Mouse (Mus musculus) neural tube, embryonic 12.5 days (tissue): Measurements from ENCODE around the gene Tmem229a. TPM values are rescaled to one million over a fixed set of nuclear protein-coding genes. Genes with fewer than 3 reads are reported as not detected.

Source experiments
- ATAC-seq: fragments of 200-750 bp; cut with Nextera tagmentation; 2 replicates; pipeline ENCODE4 v1.8.0; 2017; ENCODE audit warnings: low read depth, mild to moderate bottlenecking, moderate TSS enrichment, moderate library complexity; ENCODE audit not compliant: low FRiP score
- H3K27ac ChIP-seq: fragments of 300-500 bp; sonication (generic); 2 replicates; pipeline ENCODE4 v1.5.1; 2016
- H3K27me3 ChIP-seq: fragments of 300-500 bp; sonication (generic); replicated peaks from 2 replicates; pipeline ENCODE4 v1.6.1; 2016; ENCODE audit warnings: mild to moderate bottlenecking
- H3K36me3 ChIP-seq: fragments of 300-500 bp; sonication (generic); 2 replicates; pipeline ENCODE4 v1.6.1; 2016; ENCODE audit warnings: mild to moderate bottlenecking
- H3K4me1 ChIP-seq: fragments of 300-500 bp; sonication (generic); 2 replicates; pipeline ENCODE4 v1.6.1; 2016
- H3K4me2 ChIP-seq: fragments of 300-500 bp; sonication (generic); replicated peaks from 2 replicates; pipeline ENCODE4 v1.6.1; 2016; ENCODE audit warnings: mild to moderate bottlenecking
- H3K4me3 ChIP-seq: fragments of 300-500 bp; sonication (generic); 2 replicates; pipeline ENCODE4 v1.5.1; 2016
- H3K9ac ChIP-seq: fragments of 300-500 bp; sonication (generic); 2 replicates; pipeline ENCODE4 v1.6.1; 2016; ENCODE audit warnings: mild to moderate bottlenecking
- H3K9me3 ChIP-seq: fragments of 300-500 bp; sonication (generic); 2 replicates; pipeline ENCODE4 v1.6.1; 2016; ENCODE audit warnings: mild to moderate bottlenecking
- WGBS: fragments of 180-500 bp; shearing (Covaris S2); methylation state at CpG from one replicate; pipeline ENCODE4 v1.1.7; 2016; 5-methylcytosine and 5-hydroxymethylcytosine counted together
- polyA plus RNA-seq: library from polyadenylated mRNA; unstranded; fragments of >200 nt; fragmentation: Nextera tagmentation; extraction: Ambion mirVana; gene quantifications from 2 replicates; pipeline ENCODE4 v1.2.1, GENCODE M21; 2016

Gene Tmem229a
- 2.0 and 2.8 TPM in 2 replicates for polyA plus RNA-seq

DNA sequence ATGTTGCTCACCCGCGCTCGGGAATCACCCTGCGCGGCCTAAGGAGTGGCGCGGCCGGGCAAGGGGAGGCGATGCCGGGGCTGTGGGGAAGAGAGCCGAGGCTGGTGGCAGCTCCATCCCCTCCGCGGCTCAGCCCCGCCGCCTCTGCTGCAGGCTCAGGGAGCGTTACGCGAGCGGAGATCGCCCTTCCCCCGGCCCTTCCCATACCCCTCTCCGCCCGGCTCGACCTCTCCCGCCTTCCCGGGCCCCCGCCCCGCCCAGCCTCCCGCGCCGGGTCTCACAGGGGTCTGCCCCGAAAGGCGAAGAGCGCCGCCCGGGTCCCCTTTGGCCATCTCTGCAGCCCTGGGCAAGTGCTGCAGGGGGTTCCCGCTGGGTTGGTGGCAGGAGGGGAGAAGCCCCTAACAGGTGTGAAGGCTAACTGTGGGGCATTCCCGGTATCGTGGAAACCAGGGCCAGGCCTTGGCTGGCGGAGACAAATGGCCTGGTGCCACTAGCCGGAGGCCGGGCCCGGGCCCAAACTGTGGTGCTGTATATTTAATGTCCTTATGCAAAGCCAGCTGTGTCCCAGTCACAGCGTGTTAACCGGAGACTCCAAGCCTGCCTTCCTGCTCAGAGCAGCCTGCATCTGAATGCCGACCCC lies at the start of gene Tmem229a:
Gene Tmem229a (minus strand): TSS at position 352 of the 640 bp plus-strand sequence.
- Histone ChIP-seq H3K9ac (peak within 1 kb of the TSS; percentile 81), H3K4me1 (no peaks in the 10 kb centered on the region), H3K27me3 (no peaks in the 10 kb centered on the region), H3K27ac (peak within 1 kb of the TSS; percentile 42; the same call in 1 of the 2 replicates), H3K9me3 (no peaks in the 10 kb centered on the region), H3K36me3 (no peaks in the 10 kb centered on the region), H3K4me2 (peak within 1 kb of the TSS; percentile 93), H3K4me3 (peak within 1 kb of the TSS; percentile 64)
- peak; percentile 89 for ATAC-seq
- WGBS, result under 1% methylated on average over 45 of the region's 46 CpGs

DNA sequence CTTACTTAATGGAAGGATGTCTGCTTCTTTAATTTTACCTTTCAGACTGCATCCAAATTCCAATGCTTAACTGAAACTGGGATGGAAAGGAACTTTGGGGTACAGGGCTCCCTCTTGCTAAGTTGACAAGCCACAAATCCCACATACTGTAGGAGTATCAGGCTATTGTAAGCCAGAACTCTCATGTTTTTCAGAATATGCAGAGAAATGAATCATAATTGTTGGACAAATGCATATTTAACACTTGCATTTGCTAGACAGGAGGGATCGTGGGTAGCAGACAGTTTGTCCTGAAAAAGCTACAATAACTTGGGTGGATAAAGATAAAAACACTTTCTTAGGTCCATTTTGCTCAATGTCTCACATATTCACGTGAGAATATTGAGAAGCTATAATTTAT lies 37.7 kb upstream of the Tmem229a start:
- Histone ChIP-seq H3K36me3 (no peaks in the 10 kb centered on the region), H3K27me3 (no peaks in the 10 kb centered on the region), H3K4me2 (no peak overlapping the region), H3K27ac (no peak overlapping the region), H3K9ac (no peak overlapping the region), H3K4me3 (no peak overlapping the region), H3K4me1 (no peaks in the 10 kb centered on the region), H3K9me3 (no peaks in the 10 kb centered on the region)
- no peak for ATAC-seq
- WGBS, result 65% methylated on average over 2 of the region's 2 CpGs

DNA sequence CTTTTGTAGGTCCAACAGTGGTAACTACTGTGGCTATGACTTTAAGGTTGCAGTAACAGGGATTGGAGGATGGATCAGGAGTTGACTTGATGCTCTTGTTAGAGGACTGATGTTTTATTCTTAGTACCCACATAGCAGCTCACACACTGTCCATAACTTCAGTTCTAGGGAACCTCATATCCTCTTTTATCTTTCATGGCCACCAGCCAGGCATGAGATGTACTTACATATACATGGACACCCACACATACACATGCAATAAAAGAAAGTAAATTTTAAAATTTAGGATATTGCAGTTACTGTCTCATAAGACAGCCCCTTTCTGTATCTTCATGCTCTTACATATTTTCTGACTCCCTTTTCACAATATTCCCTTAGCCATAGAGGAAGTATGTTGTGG lies 33.7 kb upstream of the Tmem229a start:
- no peak overlapping the region for H3K4me3 ChIP-seq
- no peaks in the 10 kb centered on the region for H3K4me1 ChIP-seq
- no peaks in the 10 kb centered on the region for H3K9me3 ChIP-seq
- no peak overlapping the region for H3K9ac ChIP-seq
- H3K36me3 ChIP-seq, result no peaks in the 10 kb centered on the region
- no peak for ATAC-seq
- no peaks in the 10 kb centered on the region for H3K27me3 ChIP-seq
- no peak overlapping the region for H3K4me2 ChIP-seq
- H3K27ac ChIP-seq, result no peak overlapping the region

DNA sequence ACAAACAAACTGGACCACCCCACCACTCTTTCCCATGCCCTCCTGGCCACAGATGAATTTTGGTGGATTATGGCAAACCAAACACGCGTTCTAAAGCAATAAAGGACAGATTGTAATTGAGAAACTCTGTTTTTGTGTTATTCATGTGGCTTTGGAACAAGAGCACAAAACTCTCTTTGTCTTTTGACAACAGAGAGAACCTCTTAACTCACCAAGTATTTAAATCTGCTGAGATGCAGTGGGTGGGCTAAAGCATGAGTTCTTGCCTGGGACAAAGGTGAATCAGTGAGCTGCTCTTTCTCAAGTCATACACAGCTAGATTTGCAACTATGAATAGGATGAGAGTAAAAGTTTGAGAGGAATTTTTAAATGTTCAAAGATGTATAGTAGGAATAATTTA lies 20.1 kb upstream of the Tmem229a start:
- no peak for ATAC-seq
- Histone ChIP-seq H3K36me3 (no peaks in the 10 kb centered on the region), H3K9ac (no peak overlapping the region), H3K27me3 (no peaks in the 10 kb centered on the region), H3K4me1 (no peaks in the 10 kb centered on the region), H3K27ac (no peak overlapping the region), H3K4me2 (no peak overlapping the region), H3K9me3 (no peaks in the 10 kb centered on the region), H3K4me3 (no peak overlapping the region)
- WGBS, result 67% methylated on average over 2 of the region's 2 CpGs

DNA sequence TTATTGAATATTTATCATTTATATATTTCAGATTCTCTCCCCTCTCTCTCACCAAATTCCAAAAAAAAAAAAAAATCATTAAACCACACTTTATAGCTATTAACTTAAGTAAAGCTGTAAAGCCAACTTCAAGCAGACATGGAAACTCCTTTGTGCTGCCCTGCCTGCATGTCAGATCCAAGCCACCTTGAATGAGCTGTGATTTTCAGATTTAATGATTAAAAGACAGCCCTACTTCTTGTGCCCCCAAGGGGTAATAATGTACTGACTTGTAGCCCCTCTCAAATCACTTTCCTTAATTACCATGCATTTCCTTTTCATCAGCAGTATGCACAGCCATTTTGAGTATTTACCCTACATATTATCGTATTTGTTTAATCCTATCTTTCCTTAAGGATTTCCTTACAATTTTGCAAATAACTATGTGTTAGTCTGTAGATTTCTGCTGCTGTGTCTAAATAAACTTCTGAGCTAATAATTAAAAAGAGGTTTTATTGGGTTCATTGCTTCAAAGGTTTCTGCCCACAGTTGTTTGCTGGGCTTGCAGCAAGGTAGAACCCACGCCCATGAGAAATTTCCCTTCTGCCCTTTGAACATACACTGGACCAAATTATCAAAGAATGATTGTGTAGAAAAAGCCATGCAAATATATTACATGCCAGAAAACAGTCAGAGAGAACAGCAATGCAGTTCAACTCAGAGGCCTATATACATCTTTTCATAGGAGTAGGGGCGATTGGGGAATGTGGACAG lies 12.6 kb upstream of the Tmem229a start:
- no peak overlapping the region for H3K27ac ChIP-seq
- no peaks in the 10 kb centered on the region for H3K9me3 ChIP-seq
- no peaks in the 10 kb centered on the region for H3K4me1 ChIP-seq
- H3K36me3 ChIP-seq, result no peaks in the 10 kb centered on the region
- no peak overlapping the region for H3K4me2 ChIP-seq
- H3K9ac ChIP-seq, result no peak overlapping the region
- H3K4me3 ChIP-seq, result no peak overlapping the region
- no peaks in the 10 kb centered on the region for H3K27me3 ChIP-seq
- 84% methylated on average over 3 of the region's 3 CpGs for WGBS
- no peak for ATAC-seq

DNA sequence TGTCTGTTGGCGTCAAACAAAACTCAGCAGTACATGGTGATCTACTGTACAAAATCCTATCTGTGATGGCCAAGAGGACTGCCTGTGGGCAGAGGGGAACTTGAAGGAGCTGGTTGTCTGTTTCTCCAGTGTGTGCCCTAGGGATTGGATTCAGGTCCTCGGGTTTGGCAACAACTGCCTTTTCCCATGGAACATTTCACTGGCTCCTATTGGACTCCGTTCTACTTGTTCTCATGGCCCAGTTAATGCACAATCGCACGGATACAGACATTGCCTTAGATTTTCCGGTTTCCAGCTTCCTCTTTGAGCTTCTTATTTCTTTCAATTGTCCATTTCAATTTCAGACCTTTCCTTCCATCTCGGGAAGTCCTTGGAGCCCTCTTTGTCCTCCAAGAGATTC lies 11.6 kb upstream of the Tmem229a start:
- Histone ChIP-seq H3K4me3 (no peak overlapping the region), H3K27me3 (no peaks in the 10 kb centered on the region), H3K27ac (no peak overlapping the region), H3K9me3 (no peaks in the 10 kb centered on the region), H3K36me3 (no peaks in the 10 kb centered on the region), H3K4me1 (no peaks in the 10 kb centered on the region), H3K9ac (no peak overlapping the region), H3K4me2 (no peak overlapping the region)
- no peak for ATAC-seq
- 92% methylated on average over 7 of the region's 7 CpGs for WGBS

DNA sequence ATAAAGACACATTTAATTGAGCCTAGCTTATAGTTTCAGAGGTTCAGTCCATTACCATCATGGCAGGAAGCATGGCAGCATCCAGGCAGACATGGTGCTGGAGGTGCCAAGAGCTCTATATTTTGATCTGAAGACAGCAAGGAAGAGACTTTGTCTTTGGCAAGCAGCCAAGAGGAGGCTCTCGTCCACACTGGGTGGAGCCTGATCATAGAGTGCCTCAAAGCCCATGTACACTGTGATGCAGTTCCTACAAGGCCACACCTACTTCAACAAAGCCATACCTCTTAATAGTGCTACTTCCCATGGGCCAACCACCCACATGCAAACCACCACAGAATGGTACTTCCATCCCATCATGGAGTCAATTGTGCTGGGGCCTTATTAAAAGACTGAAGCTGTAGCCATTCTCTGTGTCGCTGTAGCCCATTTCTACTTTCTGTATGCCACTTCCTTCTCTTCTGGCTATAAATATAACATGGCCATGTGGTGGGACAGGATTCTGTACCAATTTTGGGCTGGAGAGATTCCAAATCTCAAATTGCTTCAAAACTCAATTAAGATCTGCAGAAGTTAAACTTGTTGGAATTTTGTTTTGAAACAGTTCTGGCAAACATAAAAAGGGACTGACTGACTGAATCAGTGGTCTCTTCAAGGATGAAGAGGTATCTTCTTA lies 10.0 kb upstream of the Tmem229a start:
- 76% methylated on average over 2 of the region's 2 CpGs for WGBS

DNA sequence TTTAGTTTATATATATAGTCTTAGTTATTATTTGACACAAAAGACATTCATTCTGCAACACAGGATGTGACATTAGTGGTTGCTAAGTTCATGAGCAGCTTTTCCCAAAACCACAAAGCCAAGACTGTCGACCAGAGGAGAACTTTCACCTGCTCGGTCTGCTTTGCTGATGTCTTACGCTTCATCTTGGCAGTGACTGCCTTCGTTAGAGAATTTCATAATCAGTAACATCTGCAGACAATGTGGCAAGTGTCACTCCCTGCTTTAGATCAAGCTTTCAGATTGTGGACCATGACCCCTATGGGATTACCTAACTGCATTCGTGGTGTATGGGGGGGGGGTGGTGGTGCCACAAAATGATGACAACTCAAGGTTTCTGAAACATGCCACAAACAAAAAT lies 7.7 kb upstream of the Tmem229a start:
- no peak overlapping the region for H3K4me3 ChIP-seq
- ATAC-seq, result no peak
- H3K36me3 ChIP-seq, result no peaks in the 10 kb centered on the region
- H3K27ac ChIP-seq, result no peak overlapping the region
- no peaks in the 10 kb centered on the region for H3K27me3 ChIP-seq
- no peak overlapping the region for H3K9ac ChIP-seq
- no peaks in the 10 kb centered on the region for H3K4me1 ChIP-seq
- no peaks in the 10 kb centered on the region for H3K9me3 ChIP-seq
- no peak overlapping the region for H3K4me2 ChIP-seq
- WGBS, result 88% methylated on average over 5 of the region's 5 CpGs

More for the DNA sequence above, 10.0 kb upstream of the Tmem229a start:
- Histone ChIP-seq H3K27me3 (no peaks in the 10 kb centered on the region), H3K36me3 (no peaks in the 10 kb centered on the region), H3K4me3 (no peak overlapping the region), H3K27ac (no peak overlapping the region), H3K4me1 (no peaks in the 10 kb centered on the region), H3K9me3 (no peaks in the 10 kb centered on the region), H3K4me2 (no peak overlapping the region), H3K9ac (no peak overlapping the region)
- ATAC-seq, result no peak

DNA sequence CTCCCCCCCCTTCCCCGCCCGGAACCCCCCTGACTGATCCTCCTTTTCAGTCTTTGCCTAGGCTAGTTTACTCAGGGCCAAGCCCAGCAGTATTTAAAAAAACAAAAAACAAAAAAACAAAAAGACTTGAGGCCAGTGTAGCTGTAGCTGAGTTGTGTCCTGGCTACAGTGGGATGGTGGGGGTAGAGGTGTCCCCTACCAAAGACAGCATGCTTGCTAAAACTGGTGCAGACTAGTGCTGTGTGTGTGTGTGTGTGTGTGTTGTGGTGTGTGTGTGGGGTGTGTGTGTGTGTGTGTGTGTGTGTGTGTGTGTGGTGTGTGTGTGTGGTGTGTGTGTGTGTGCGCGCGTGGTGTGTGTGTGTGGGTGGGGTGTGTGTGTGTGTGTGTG lies 483 bp upstream of the Tmem229a start:
- H3K27ac ChIP-seq, result no peak overlapping the region
- ATAC-seq, result no peak; the same call in 1 of the 2 replicates
- 19% methylated on average over 5 of the region's 5 CpGs for WGBS

DNA sequence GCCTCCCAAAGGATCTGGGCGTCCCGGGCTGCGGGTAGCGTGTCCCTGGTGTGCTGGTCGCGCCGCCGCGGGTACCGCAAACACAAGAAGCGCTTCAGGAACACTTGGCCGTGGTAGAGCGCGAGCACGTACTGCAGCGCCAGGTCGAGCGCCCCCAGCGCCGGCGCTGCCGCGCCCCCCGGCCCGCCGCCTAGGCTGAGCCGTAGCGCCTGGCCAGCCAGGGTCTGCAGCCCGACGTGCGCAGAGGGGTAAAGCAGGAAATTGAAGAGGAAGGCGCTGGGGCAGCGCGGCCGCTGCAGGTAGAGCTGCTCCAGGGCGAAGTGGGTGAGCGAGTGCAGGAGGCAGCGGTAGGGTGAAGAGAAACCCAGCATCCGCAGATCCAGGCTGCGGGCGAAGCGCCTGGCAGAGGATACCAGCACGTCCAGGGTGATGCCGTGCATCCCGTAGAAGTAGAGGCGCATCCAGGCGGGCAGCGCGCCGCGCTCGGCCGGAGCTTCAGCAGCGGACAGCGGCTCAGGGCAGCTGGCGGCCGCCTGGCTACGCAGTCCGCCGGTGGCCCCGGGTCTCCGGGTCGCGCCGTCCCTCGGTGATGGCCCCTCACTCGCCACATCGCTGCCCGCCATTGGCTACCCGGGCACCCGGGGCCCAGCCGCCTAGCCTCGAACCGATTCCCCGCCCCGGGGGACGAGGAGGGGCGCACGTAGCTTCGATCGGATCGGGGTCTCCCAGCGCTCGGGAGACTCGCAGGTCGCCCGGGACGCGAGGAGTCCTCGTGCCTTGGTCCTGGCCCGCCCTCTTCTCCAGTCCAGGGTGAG lies 759 bp downstream of the Tmem229a start:
- Histone ChIP-seq H3K4me3 (peak overlapping the region; percentile 64), H3K36me3 (no peaks in the 10 kb centered on the region), H3K27ac (peak overlapping the region; percentile 42; the same call in 1 of the 2 replicates), H3K27me3 (no peaks in the 10 kb centered on the region), H3K4me2 (peak overlapping the region; percentile 93), H3K9me3 (no peaks in the 10 kb centered on the region), H3K9ac (peak overlapping the region; percentile 81), H3K4me1 (no peaks in the 10 kb centered on the region)
- peak; percentile 85 for ATAC-seq
- under 1% methylated on average over 90 of the region's 91 CpGs for WGBS

More for the DNA sequence above, 483 bp upstream of the Tmem229a start:
- Histone ChIP-seq H3K4me3 (peak overlapping the region; percentile 64), H3K4me1 (no peaks in the 10 kb centered on the region), H3K4me2 (peak overlapping the region; percentile 93), H3K9me3 (no peaks in the 10 kb centered on the region), H3K27me3 (no peaks in the 10 kb centered on the region), H3K9ac (peak overlapping the region; percentile 81; the same call in 1 of the 2 replicates), H3K36me3 (no peaks in the 10 kb centered on the region)

DNA sequence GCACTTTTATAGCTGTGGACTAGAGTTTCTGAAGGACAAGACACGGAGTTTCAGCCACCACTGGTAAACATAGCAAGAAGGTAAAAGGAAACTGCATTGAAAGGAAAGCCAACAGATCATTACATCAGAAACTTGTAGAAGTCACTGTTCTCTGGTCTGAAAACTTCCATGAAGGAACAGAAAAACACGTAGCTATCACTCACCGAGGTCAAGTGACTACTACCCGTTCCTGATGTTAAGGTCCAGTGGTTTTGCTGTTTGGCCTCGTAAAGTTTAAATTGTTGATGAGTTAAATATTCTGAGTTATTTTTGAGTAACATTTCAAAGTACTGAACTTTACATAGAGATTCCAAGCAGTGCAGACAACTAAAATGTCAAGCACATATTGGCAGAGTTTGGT lies 2.0 kb downstream of the Tmem229a start:
- no peak for ATAC-seq
- Histone ChIP-seq H3K36me3 (no peaks in the 10 kb centered on the region), H3K27me3 (no peaks in the 10 kb centered on the region), H3K4me1 (no peaks in the 10 kb centered on the region), H3K4me3 (no peak overlapping the region), H3K9me3 (no peaks in the 10 kb centered on the region), H3K4me2 (no peak overlapping the region), H3K9ac (no peak overlapping the region), H3K27ac (no peak overlapping the region)
- 84% methylated on average over 5 of the region's 5 CpGs for WGBS

DNA sequence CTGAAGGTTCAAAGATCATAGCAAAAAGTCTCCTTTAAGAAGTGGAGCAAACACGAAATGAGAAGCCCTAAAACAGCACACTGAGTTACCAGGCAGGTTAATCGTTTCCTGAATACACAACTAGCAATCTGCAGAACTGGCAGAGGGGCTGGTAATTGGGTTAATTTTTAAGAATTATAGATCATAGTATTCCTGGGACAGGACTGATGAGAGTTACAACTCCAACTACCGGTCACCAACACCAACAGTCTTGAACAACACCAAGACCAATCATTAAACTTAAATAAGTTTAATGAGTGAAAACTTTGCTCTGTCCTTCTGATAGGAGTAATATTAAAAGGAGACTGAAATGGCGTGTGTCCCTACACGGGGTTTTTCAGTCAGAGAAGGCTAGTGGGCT lies 3.8 kb downstream of the Tmem229a start:
- Histone ChIP-seq H3K36me3 (no peaks in the 10 kb centered on the region), H3K4me2 (no peak overlapping the region), H3K4me1 (no peaks in the 10 kb centered on the region), H3K4me3 (no peak overlapping the region), H3K9me3 (no peaks in the 10 kb centered on the region), H3K27me3 (no peaks in the 10 kb centered on the region), H3K9ac (no peak overlapping the region), H3K27ac (no peak overlapping the region)
- 86% methylated on average over 5 of the region's 5 CpGs for WGBS
- ATAC-seq, result no peak
